Mouse (Mus musculus): Measurements from ENCODE around the gene Gan. TPM values are rescaled to one million over a fixed set of nuclear protein-coding genes. Genes with fewer than 3 reads are reported as not detected.

Gene Gan
- polyA plus RNA-seq, 1 experiment from 2014 or later = 3.0 TPM

GRCm38 (mm10) chr8:117263442-117263841 lies 105.5 kb downstream of the Gan start:
- no peaks in the 10 kb centered on the region for H3K27me3 ChIP-seq (replicated peaks; ENCODE audit: control insufficient read depth, insufficient read depth, low read length)
- DNase-seq (ENCODE audit: low spot score) = no peak
- no peaks in the 10 kb centered on the region for H3K36me3 ChIP-seq (ENCODE audit: control insufficient read depth, insufficient read depth, low read length)
- H3K4me2 ChIP-seq (ENCODE audit: low read length) = no peak overlapping the region
- H3K4me1 ChIP-seq (replicated peaks; ENCODE audit: control insufficient read depth, insufficient read depth, low read length) = peaks cover 42% of the 10 kb centered on the region
- no peak overlapping the region for H3K9ac ChIP-seq (ENCODE audit: low read length)
- no peak overlapping the region for H3K4me3 ChIP-seq (ENCODE audit: low read depth, low read length)
- WGBS = 47% methylated on average over 6 of the region's 6 CpGs
- no peak overlapping the region for H3K27ac ChIP-seq (ENCODE audit: low read depth)
- no peaks in the 10 kb centered on the region for H3K9me3 ChIP-seq (ENCODE audit: control insufficient read depth, low read length)
- no peak for ATAC-seq (replicated peaks; ENCODE audit: low FRiP score, low TSS enrichment, low read depth)

GRCm38 (mm10) chr8:117265079-117265478 lies 107.1 kb downstream of the Gan start:
- WGBS = 76% methylated on average over 5 of the region's 5 CpGs
- ATAC-seq (replicated peaks; ENCODE audit: low FRiP score, low TSS enrichment, low read depth) = no peak
- Histone ChIP-seq H3K4me2 (ENCODE audit: low read length) (no peak overlapping the region), H3K4me3 (ENCODE audit: low read depth, low read length) (no peak overlapping the region), H3K27me3 (replicated peaks; ENCODE audit: control insufficient read depth, insufficient read depth, low read length) (no peaks in the 10 kb centered on the region), H3K9ac (ENCODE audit: low read length) (no peak overlapping the region), H3K27ac (ENCODE audit: low read depth) (no peak overlapping the region), H3K36me3 (ENCODE audit: control insufficient read depth, insufficient read depth, low read length) (no peaks in the 10 kb centered on the region), H3K4me1 (replicated peaks; ENCODE audit: control insufficient read depth, insufficient read depth, low read length) (peaks cover 26% of the 10 kb centered on the region), H3K9me3 (ENCODE audit: control insufficient read depth, low read length) (no peaks in the 10 kb centered on the region)
- no peak for DNase-seq (ENCODE audit: low spot score)

Other genes starting within 250 kb of the Gan start
- gene Cmc2, start 236.7 kb upstream of the Gan start, polyA plus RNA-seq (2014; fragmentation: Nextera tagmentation; extraction: Ambion mirVana) = 73.7 and 85.1 TPM in 2 replicates
- gene Cenpn, start 236.4 kb upstream of the Gan start, polyA plus RNA-seq (2014; fragmentation: Nextera tagmentation; extraction: Ambion mirVana) = 38.4 and 39.2 TPM in 2 replicates
- 11.9 and 12.5 TPM in 2 replicates for gene Atmin, start 214.7 kb upstream of the Gan start, polyA plus RNA-seq (2014; fragmentation: Nextera tagmentation; extraction: Ambion mirVana)
- 0.67 and 1.2 TPM in 2 replicates for gene 1700030J22Rik, start 179.2 kb upstream of the Gan start, polyA plus RNA-seq (2014; fragmentation: Nextera tagmentation; extraction: Ambion mirVana)
- 174 and 176 TPM in 2 replicates for gene Gcsh, start 164.6 kb upstream of the Gan start, polyA plus RNA-seq (2014; fragmentation: Nextera tagmentation; extraction: Ambion mirVana)
- gene Pkd1l2, start 75.7 kb upstream of the Gan start, polyA plus RNA-seq (2014; fragmentation: Nextera tagmentation; extraction: Ambion mirVana) = not detected in 2 replicates
- 0.97 and 1.4 TPM in 2 replicates for gene Bco1, start 62.3 kb upstream of the Gan start, polyA plus RNA-seq (2014; fragmentation: Nextera tagmentation; extraction: Ambion mirVana)
- 22.2 and 22.4 TPM in 2 replicates for gene Cmip, start 98.9 kb downstream of the Gan start, polyA plus RNA-seq (2014; fragmentation: Nextera tagmentation; extraction: Ambion mirVana)